Mouse (Mus musculus) embryonic facial prominence, embryonic 11.5 days (tissue): ENCODE measurements at regions not wholly inside any gene's neighbourhood (a gene's known extent, or its start where the extent isn't known, plus 50 kb on each side); places are given as distances from the start of the nearest gene placed in this dataset.
A peak's percentile ranks its signal among the peaks of the same experiment; 100 is the strongest.

ENCODE experiments used
- ATAC-seq: fragments of 200-750 bp; cut with Nextera tagmentation; replicated peaks from 2 replicates; pipeline ENCODE4 v1.8.0; 2017; ENCODE audit warnings: low read depth; ENCODE audit not compliant: insufficient number of reproducible peaks, low FRiP score, low TSS enrichment
- DNase-seq: peaks from one replicate; pipeline ENCODE4 v3.0.0-alpha.2; 2015; ENCODE audit warnings: low spot score
- H3K27ac ChIP-seq: fragments of 300-500 bp; sonication (generic); replicated peaks from 2 replicates; pipeline ENCODE4 v1.5.1; 2014; ENCODE audit warnings: mild to moderate bottlenecking, low read depth, low read length, control low read depth
- H3K27me3 ChIP-seq: fragments of 300-500 bp; sonication (generic); 2 replicates; pipeline ENCODE4 v1.6.1; 2014; ENCODE audit warnings: mild to moderate bottlenecking, low read length, moderate library complexity, mixed read lengths; ENCODE audit not compliant: control insufficient read depth, insufficient read depth
- H3K36me3 ChIP-seq: fragments of 300-500 bp; sonication (generic); replicated peaks from 2 replicates; pipeline ENCODE4 v1.6.1; 2014; ENCODE audit warnings: low read depth, mild to moderate bottlenecking, low read length, moderate library complexity, mixed read lengths; ENCODE audit not compliant: control insufficient read depth, insufficient read depth
- H3K4me1 ChIP-seq: fragments of 300-500 bp; sonication (generic); 2 replicates; pipeline ENCODE4 v1.6.1; 2014; ENCODE audit warnings: low read length, mixed read lengths; ENCODE audit not compliant: control insufficient read depth, insufficient read depth
- H3K4me2 ChIP-seq: fragments of 300-500 bp; sonication (generic); 2 replicates; pipeline ENCODE4 v1.6.1; 2014; ENCODE audit warnings: low read depth, mild to moderate bottlenecking, control low read depth, low read length, moderate library complexity
- H3K4me3 ChIP-seq: fragments of 300-500 bp; sonication (generic); 2 replicates; pipeline ENCODE4 v1.5.1; 2014; ENCODE audit warnings: low read depth, low read length, control low read depth
- H3K9ac ChIP-seq: fragments of 300-500 bp; sonication (generic); replicated peaks from 2 replicates; pipeline ENCODE4 v1.6.1; 2014; ENCODE audit warnings: mild to moderate bottlenecking, control low read depth, low read length
- H3K9me3 ChIP-seq: fragments of 300-500 bp; sonication (generic); replicated peaks from 2 replicates; pipeline ENCODE4 v1.6.1; 2016; ENCODE audit warnings: mild to moderate bottlenecking, low read length, inconsistent platforms, mixed read lengths; ENCODE audit not compliant: control insufficient read depth
- WGBS: fragments of 180-500 bp; shearing (Covaris S2); extraction: QIAGEN DNeasy Blood & Tissue Kit; methylation state at CpG from one replicate; pipeline ENCODE4 v1.1.7; 2014; 5-methylcytosine and 5-hydroxymethylcytosine counted together

DNA sequence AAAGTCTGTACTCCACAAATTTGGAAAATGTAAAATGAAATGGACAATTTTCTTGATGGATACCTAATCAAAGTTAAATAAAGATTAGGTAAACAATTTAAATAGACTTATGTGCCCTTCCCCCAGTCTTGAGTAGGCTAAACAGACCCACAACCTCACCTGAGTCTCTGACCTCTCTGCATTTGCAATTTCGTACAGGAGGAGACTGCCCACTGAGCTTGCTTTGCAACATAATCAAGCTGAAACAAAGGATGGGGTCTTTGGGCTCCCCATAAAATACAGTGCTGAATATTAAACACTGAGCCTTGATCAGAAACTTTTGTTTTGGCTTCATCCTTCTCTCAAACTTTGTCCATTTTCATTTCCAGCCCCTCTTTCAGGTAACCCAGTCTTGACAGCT, 100.1 kb upstream of the Arhgap18 start:
- Histone ChIP-seq H3K9ac (no peak overlapping the region), H3K4me1 (no peaks in the 10 kb centered on the region), H3K36me3 (no peaks in the 10 kb centered on the region), H3K27ac (no peak overlapping the region), H3K4me3 (no peak overlapping the region), H3K9me3 (no peaks in the 10 kb centered on the region), H3K4me2 (no peak overlapping the region), H3K27me3 (no peaks in the 10 kb centered on the region)
- 79% methylated on average over 1 of the region's 1 CpGs for WGBS
- DNase-seq (no peak), ATAC-seq (no peak)

DNA sequence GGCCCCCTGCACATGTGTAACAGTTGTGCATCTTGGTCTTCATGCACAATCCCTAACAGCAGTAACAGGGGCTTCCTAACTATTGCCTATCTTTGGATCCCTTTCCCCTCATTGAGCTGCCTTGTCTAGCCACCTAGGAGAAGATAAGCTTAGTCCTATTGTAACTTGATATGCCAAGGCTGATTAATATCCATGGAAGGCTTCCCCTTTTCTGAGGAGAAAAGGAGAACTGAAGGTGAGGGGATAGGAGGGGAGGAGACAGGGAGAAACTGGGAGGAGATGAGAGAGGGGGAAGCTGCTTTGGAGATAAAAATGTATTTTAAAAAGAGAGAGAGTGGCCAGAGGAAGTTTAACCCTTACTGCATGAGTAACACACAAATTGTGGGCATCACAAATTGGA, 89.0 kb upstream of the Arhgap18 start:
- Histone ChIP-seq H3K9me3 (no peaks in the 10 kb centered on the region), H3K27ac (no peak overlapping the region), H3K9ac (no peak overlapping the region), H3K4me2 (no peak overlapping the region), H3K4me1 (no peaks in the 10 kb centered on the region), H3K27me3 (no peaks in the 10 kb centered on the region), H3K4me3 (no peak overlapping the region), H3K36me3 (no peaks in the 10 kb centered on the region)
- DNase-seq (no peak), ATAC-seq (no peak)

DNA sequence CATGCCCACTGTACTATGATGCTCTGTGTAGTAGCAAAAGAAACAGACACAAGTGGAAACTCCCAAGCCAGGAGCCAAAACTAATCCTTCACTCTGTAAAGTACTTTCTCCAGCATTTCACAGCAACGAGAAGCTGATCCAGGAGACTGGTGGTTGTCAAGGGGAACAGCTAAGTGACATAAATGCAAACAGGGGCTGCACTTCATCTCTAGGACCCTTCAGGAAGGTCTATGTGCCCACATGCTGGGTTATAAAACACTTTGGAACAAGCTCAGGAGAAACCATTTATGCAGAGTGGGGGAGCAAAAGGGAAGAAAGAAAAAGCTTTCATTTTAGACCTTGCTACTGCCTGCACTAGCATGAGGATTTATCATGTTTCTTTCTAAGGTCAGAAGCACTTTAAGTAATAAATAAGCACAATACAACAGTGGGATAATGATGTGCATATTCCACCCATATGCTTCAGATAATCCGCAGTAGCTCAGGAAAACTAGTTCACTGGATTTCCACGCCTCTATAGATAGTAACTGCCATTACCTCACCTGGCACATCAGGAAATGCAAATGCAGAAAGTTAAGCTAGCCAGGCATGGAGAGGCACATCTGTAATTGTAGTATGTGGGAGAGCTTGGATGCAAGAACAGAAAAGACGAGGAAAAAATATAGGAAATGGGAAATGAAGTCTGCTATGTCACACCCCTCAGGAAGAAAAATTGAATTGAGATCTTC, 73.6 kb upstream of the Arhgap18 start:
- WGBS: 67% methylated on average over 4 of the region's 4 CpGs
- no peak overlapping the region for H3K4me2 ChIP-seq
- H3K9me3 ChIP-seq: no peaks in the 10 kb centered on the region
- ATAC-seq: no peak
- H3K4me1 ChIP-seq: no peaks in the 10 kb centered on the region
- no peak overlapping the region for H3K27ac ChIP-seq
- H3K36me3 ChIP-seq: no peaks in the 10 kb centered on the region
- no peaks in the 10 kb centered on the region for H3K27me3 ChIP-seq
- H3K9ac ChIP-seq: no peak overlapping the region
- H3K4me3 ChIP-seq: no peak overlapping the region
- DNase-seq: no peak

GRCm38 (mm10) chr10:26694761-26695160, 58.5 kb upstream of the Arhgap18 start:
- no peak overlapping the region for H3K27ac ChIP-seq
- H3K4me2 ChIP-seq: no peak overlapping the region
- no peak overlapping the region for H3K4me3 ChIP-seq
- 46% methylated on average over 2 of the region's 2 CpGs for WGBS
- H3K36me3 ChIP-seq: no peaks in the 10 kb centered on the region
- no peak overlapping the region for H3K9ac ChIP-seq
- ATAC-seq (no peak), DNase-seq (no peak)
- no peaks in the 10 kb centered on the region for H3K9me3 ChIP-seq
- H3K4me1 ChIP-seq: no peaks in the 10 kb centered on the region
- no peaks in the 10 kb centered on the region for H3K27me3 ChIP-seq

DNA sequence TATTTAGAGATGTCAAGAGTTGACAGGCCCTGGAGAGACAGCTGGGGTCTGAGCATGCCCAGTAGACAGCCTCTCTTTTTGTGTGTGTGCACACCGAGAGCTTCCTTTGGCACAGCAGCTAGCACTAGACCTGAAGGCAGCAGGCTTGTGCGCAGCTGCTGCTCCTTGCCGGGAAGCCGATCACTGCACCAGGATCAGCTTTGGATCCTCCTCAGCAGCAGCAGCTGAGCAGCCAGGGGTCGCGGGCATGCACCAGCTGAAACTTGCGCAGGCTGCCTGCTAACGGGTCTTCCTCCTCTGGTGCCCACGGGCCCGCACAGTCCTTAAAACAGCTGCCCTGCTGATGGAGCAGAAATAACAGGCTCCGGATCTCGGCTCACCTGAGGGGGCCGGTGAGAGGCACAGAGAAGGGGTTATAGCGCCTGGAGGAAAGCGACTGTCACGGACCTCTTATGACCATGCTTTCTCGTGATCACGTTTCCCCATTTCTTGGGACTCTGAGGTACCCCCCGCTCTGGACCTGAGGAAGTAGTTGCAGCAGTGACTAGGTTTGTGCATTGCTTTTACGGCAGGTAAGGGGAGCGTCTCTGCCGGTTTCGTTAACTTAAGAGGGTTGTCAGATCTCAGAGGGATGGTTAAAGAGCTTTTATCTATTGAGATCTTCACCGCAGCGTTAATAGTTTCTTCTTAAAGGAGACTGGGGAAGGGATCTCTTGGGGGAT, 57.8 kb upstream of the Arhgap18 start:
- Histone ChIP-seq H3K4me1 (no peaks in the 10 kb centered on the region), H3K9me3 (no peaks in the 10 kb centered on the region), H3K9ac (peak overlapping the region; percentile 57), H3K27ac (no peak overlapping the region), H3K36me3 (no peaks in the 10 kb centered on the region), H3K4me3 (peak overlapping the region; percentile 35), H3K27me3 (no peaks in the 10 kb centered on the region), H3K4me2 (peak overlapping the region; percentile 84)
- ATAC-seq: peak; percentile 86
- DNase-seq: peak; percentile 64
- WGBS: 3% methylated on average over 25 of the region's 25 CpGs
